Mouse (Mus musculus): ENCODE data around the gene Hdhd5. TPM values are rescaled to one million over a fixed set of nuclear protein-coding genes. Genes with fewer than 3 reads are reported as not detected.

Gene Hdhd5
- polyA plus RNA-seq, 1 experiment from 2014 or later = 16.5 TPM

DNA sequence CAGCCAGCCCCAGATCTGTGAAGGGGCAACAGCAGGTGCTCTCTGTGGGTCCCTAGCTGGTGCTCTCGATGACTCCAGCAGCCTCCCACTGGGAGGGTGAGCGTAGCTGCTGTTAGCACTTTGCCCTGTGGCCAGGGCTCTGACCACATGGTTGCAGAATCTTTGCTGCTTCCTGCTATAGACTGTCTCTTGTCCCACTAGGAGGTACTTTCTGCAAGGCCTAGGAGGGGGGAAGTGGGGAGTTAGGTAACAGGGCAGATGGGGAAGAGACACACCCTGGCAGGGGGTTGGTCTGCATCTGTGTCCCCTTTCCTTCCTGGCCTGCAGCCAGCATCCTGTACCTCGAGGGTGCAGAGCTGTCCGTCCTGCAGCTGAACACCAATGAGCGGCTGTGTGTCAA is 57.7 kb downstream of the Hdhd5 start:
- H3K27me3 ChIP-seq (replicated peaks) = no peaks in the 10 kb centered on the region
- H3K36me3 ChIP-seq = no peaks in the 10 kb centered on the region
- H3K27ac ChIP-seq = no peak overlapping the region
- H3K4me3 ChIP-seq (replicated peaks) = no peak overlapping the region
- peak; percentile 53; the same call in 1 of the 2 replicates for ATAC-seq
- no peak overlapping the region for H3K9ac ChIP-seq
- H3K4me2 ChIP-seq (replicated peaks) = no peak overlapping the region
- WGBS = 63% methylated on average over 5 of the region's 5 CpGs
- H3K4me1 ChIP-seq (replicated peaks) = no peaks in the 10 kb centered on the region
- H3K9me3 ChIP-seq = no peaks in the 10 kb centered on the region

DNA sequence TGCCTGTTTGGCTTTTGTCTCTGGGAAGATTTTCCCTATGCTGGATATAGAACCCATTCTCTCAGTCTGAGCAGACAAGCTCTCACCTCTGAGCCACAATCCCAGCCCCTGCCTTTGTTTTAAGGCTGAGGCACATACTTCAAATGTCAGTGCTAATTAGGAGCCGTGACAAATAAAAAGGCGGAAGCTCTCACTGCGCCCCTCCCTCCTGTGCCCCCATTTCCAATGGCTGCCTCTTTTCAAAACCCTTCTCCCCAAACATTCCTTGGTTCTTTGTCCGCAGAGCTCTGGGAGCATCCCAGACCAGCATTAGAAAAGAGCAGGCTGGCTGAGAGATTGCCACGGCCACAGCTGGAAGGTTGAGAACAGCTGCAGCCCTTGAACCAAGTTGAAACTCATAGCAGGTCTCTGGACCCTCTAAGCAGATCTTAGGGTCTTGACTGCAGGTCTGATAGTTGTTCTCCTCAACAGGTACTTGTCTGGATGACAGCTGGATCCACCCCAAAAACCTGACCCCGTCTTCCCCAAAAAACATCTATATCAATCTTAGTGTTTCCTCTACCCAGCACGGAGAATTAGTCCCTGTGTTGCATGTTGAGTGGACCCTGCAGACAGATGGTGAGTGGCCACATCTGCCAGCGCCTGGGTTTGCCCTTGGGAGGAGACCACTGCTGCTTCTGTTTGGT is 58.5 kb downstream of the Hdhd5 start:
- no peak overlapping the region for H3K4me3 ChIP-seq (replicated peaks)
- no peaks in the 10 kb centered on the region for H3K9me3 ChIP-seq
- H3K27me3 ChIP-seq (replicated peaks) = no peaks in the 10 kb centered on the region
- H3K27ac ChIP-seq = no peak overlapping the region
- no peaks in the 10 kb centered on the region for H3K4me1 ChIP-seq (replicated peaks)
- H3K36me3 ChIP-seq = no peaks in the 10 kb centered on the region
- no peak overlapping the region for H3K4me2 ChIP-seq (replicated peaks)
- 41% methylated on average over 8 of the region's 8 CpGs for WGBS
- H3K9ac ChIP-seq = no peak overlapping the region
- no peak for ATAC-seq

DNA sequence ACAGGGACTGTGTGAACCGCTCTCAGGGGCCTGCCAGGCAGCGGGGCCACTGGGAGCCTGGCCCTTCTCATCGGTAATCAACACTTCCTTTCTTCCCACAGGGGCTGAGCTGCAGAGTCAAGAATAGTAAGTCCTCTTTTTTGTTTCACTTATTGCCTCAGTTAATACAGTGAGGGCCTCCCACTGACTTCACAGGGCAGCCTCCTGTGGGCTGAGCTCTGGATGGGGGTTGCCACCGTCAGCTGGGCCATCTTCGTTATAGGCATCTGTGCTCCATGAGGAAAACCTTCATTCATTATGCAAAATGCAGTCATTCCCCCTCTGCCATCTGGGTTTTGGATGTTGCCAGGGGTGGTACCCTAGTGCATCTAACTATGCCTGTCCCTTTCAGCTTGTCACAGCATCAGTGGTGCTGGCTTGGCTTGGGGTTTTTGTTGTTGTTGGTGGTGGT is 59.1 kb downstream of the Hdhd5 start:
- Histone ChIP-seq H3K4me3 (replicated peaks) (no peak overlapping the region), H3K4me2 (replicated peaks) (no peak overlapping the region), H3K36me3 (no peaks in the 10 kb centered on the region), H3K27ac (no peak overlapping the region), H3K27me3 (replicated peaks) (no peaks in the 10 kb centered on the region), H3K9me3 (no peaks in the 10 kb centered on the region), H3K4me1 (replicated peaks) (no peaks in the 10 kb centered on the region), H3K9ac (no peak overlapping the region)
- WGBS = 34% methylated on average over 5 of the region's 5 CpGs
- no peak for ATAC-seq

DNA sequence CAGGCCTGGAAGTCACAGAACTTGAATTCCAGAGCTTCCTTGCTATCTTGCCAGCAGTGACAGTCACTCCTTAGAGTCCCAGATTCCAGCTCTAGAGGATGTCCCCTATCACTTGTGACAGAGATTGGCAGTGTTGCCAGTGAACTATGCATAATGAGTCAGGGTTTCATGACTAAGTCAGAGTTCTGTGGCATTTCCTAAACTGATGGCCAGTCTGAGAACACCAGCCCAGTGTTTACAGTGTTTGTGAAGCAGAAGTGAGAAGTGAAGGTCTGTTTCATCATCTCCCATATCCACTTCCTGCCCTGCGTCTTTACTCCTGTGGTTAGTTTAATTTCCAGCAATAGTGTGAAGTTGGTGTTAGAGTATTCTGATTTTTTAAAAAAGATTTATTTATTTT is 60.5 kb downstream of the Hdhd5 start:
- no peaks in the 10 kb centered on the region for H3K36me3 ChIP-seq
- H3K4me2 ChIP-seq (replicated peaks) = no peak overlapping the region
- WGBS = 82% methylated on average over 1 of the region's 1 CpGs
- no peaks in the 10 kb centered on the region for H3K9me3 ChIP-seq
- H3K4me1 ChIP-seq (replicated peaks) = no peaks in the 10 kb centered on the region
- ATAC-seq = no peak
- no peaks in the 10 kb centered on the region for H3K27me3 ChIP-seq (replicated peaks)
- H3K27ac ChIP-seq = no peak overlapping the region
- no peak overlapping the region for H3K9ac ChIP-seq
- H3K4me3 ChIP-seq (replicated peaks) = no peak overlapping the region

GRCm38 (mm10) chr6:120469770-120470169 is 61.3 kb downstream of the Hdhd5 start:
- H3K27ac ChIP-seq = no peak overlapping the region
- H3K27me3 ChIP-seq (replicated peaks) = no peaks in the 10 kb centered on the region
- H3K4me1 ChIP-seq (replicated peaks) = no peaks in the 10 kb centered on the region
- H3K9ac ChIP-seq = no peak overlapping the region
- ATAC-seq = no peak
- no peak overlapping the region for H3K4me2 ChIP-seq (replicated peaks)
- H3K4me3 ChIP-seq (replicated peaks) = no peak overlapping the region
- H3K36me3 ChIP-seq = no peaks in the 10 kb centered on the region
- H3K9me3 ChIP-seq = no peaks in the 10 kb centered on the region

DNA sequence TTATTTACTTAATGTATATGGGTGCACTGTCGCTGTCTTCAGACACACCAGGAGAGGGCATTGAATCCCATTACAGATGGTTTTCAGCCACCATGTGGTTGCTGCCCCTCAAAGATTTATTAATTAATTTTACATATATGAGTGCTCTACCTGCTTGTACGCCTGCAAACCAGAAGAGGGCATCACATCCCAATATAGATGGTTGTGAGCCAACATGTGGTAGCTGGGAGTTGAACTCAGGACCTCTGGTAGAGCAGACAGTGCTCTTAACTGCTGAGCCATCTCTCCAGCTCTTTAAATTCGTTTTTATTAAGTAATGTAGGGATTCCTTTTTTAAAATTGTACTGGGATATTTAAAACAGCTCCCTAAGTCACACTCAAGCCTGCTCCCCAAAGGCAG is 61.9 kb downstream of the Hdhd5 start:
- Histone ChIP-seq H3K9me3 (no peaks in the 10 kb centered on the region), H3K27ac (no peak overlapping the region), H3K4me1 (replicated peaks) (no peaks in the 10 kb centered on the region), H3K27me3 (replicated peaks) (no peaks in the 10 kb centered on the region), H3K4me2 (replicated peaks) (no peak overlapping the region), H3K4me3 (replicated peaks) (no peak overlapping the region), H3K36me3 (no peaks in the 10 kb centered on the region), H3K9ac (no peak overlapping the region)
- ATAC-seq = no peak
- WGBS = 71% methylated on average over 3 of the region's 3 CpGs

- ATAC-seq = no peak
- Histone ChIP-seq H3K4me3 (replicated peaks) (no peak overlapping the region), H3K9me3 (no peaks in the 10 kb centered on the region), H3K27ac (no peak overlapping the region), H3K36me3 (no peaks in the 10 kb centered on the region), H3K4me2 (replicated peaks) (no peak overlapping the region), H3K9ac (no peak overlapping the region), H3K4me1 (replicated peaks) (peaks cover 10% of the 10 kb centered on the region), H3K27me3 (replicated peaks) (peaks cover 7% of the 10 kb centered on the region; the same call in 1 of the 2 replicates)
- 88% methylated on average over 4 of the region's 4 CpGs for WGBS
Observed at GRCm38 (mm10) chr6:120468259-120468658, 62.9 kb downstream of the Hdhd5 start.

- H3K9ac ChIP-seq = no peak overlapping the region
- no peak overlapping the region for H3K27ac ChIP-seq
- no peak for ATAC-seq
- no peak overlapping the region for H3K4me2 ChIP-seq (replicated peaks)
- no peaks in the 10 kb centered on the region for H3K36me3 ChIP-seq
- H3K27me3 ChIP-seq (replicated peaks) = peaks cover 8% of the 10 kb centered on the region
- peaks cover 13% of the 10 kb centered on the region for H3K4me1 ChIP-seq (replicated peaks)
- H3K9me3 ChIP-seq = no peaks in the 10 kb centered on the region
- H3K4me3 ChIP-seq (replicated peaks) = no peak overlapping the region
- WGBS = 77% methylated on average over 10 of the region's 10 CpGs
Observed at GRCm38 (mm10) chr6:120466609-120467329, 64.3 kb downstream of the Hdhd5 start.

DNA sequence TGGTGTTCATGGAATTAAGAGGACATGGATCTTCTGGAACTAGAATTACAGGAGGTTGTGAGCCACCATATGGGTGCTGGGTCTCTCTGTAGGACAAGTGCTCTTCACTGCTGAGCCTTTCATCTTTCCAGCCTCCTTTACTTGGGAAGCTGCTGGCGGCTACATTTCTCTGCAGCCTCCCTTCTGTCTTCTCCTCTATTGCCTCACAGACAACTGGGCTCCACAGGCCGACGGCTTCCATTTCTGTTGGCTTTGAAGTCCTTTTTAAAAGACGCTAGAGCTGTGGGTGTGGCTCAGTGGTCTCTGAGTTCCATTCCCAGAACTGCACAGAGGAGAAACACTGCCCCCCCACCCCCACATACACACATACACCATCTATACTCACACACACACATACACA is 65.7 kb downstream of the Hdhd5 start:
- 53% methylated on average over 4 of the region's 4 CpGs for WGBS
- Histone ChIP-seq H3K9ac (no peak overlapping the region), H3K27ac (no peak overlapping the region), H3K4me1 (replicated peaks) (peaks cover 13% of the 10 kb centered on the region), H3K36me3 (no peaks in the 10 kb centered on the region), H3K27me3 (replicated peaks) (peaks cover 14% of the 10 kb centered on the region), H3K4me2 (replicated peaks) (no peak overlapping the region), H3K4me3 (replicated peaks) (no peak overlapping the region), H3K9me3 (no peaks in the 10 kb centered on the region)
- no peak for ATAC-seq

GRCm38 (mm10) chr6:120464406-120464939 is 66.6 kb downstream of the Hdhd5 start:
- peaks cover 13% of the 10 kb centered on the region for H3K4me1 ChIP-seq (replicated peaks)
- no peak overlapping the region for H3K27ac ChIP-seq
- H3K36me3 ChIP-seq = no peaks in the 10 kb centered on the region
- no peak overlapping the region for H3K9ac ChIP-seq
- WGBS = 50% methylated on average over 9 of the region's 9 CpGs
- peaks cover 14% of the 10 kb centered on the region for H3K27me3 ChIP-seq (replicated peaks)
- H3K4me3 ChIP-seq (replicated peaks) = peak overlapping the region; percentile 61; the same call in 1 of the 2 replicates
- H3K4me2 ChIP-seq (replicated peaks) = peak overlapping the region; percentile 86
- no peaks in the 10 kb centered on the region for H3K9me3 ChIP-seq
- no peak for ATAC-seq

GRCm38 (mm10) chr6:120463884-120464283 is 67.2 kb downstream of the Hdhd5 start:
- ATAC-seq = peak; percentile 21; the same call in 1 of the 2 replicates
- H3K27ac ChIP-seq = no peak overlapping the region

GRCm38 (mm10) chr6:120463086-120463871 is 67.8 kb downstream of the Hdhd5 start, which contains the start of gene Il17ra:
TSS of gene Il17ra (plus strand) at chr6:120463247.
- Histone ChIP-seq H3K4me1 (replicated peaks) (peaks cover 13% of the 10 kb centered on the region), H3K9me3 (no peaks in the 10 kb centered on the region), H3K36me3 (no peaks in the 10 kb centered on the region), H3K27me3 (replicated peaks) (peaks cover 14% of the 10 kb centered on the region), H3K9ac (peak within 1 kb of the TSS; percentile 54), H3K27ac (no peak within 1 kb of the TSS), H3K4me2 (replicated peaks) (peak within 1 kb of the TSS; percentile 86), H3K4me3 (replicated peaks) (peak within 1 kb of the TSS; percentile 61)
- WGBS = under 1% methylated on average over 88 of the region's 90 CpGs
- peak; percentile 98 for ATAC-seq

More at GRCm38 (mm10) chr6:120463884-120464283, 67.2 kb downstream of the Hdhd5 start:
- H3K9me3 ChIP-seq = no peaks in the 10 kb centered on the region
- no peaks in the 10 kb centered on the region for H3K36me3 ChIP-seq
- peak overlapping the region; percentile 86 for H3K4me2 ChIP-seq (replicated peaks)
- WGBS = 5% methylated on average over 11 of the region's 11 CpGs
- peaks cover 14% of the 10 kb centered on the region for H3K27me3 ChIP-seq (replicated peaks)
- peak overlapping the region; percentile 61 for H3K4me3 ChIP-seq (replicated peaks)
- H3K9ac ChIP-seq = 0 out of 2 replicates have a peak overlapping the region, but pooled peaks have one; percentile 54
- peaks cover 13% of the 10 kb centered on the region for H3K4me1 ChIP-seq (replicated peaks)

Measured in intestine, embryonic 15.5 days (tissue).